Mouse (Mus musculus) right cerebral cortex, adult 2 months (tissue): ENCODE data around the gene Srcin1.

ENCODE experiments used
- DNase-seq, 2 experiments: peaks; one replicate each; pipeline ENCODE4 v3.0.0; 2021 to 2022; ENCODE audit warnings: low spot score in 2 of 2

Gene Srcin1

GRCm38 (mm10) chr11:97556569-97557408 lies 19.2 kb downstream of the Srcin1 start:
- peak; percentile 85 to 91 for DNase-seq

GRCm38 (mm10) chr11:97555144-97555543 lies 20.8 kb downstream of the Srcin1 start:
- DNase-seq, result no peak

- DNase-seq, result no peak
Observed at GRCm38 (mm10) chr11:97552151-97552550, 23.8 kb downstream of the Srcin1 start.

- DNase-seq, result no peak
Observed at GRCm38 (mm10) chr11:97548757-97549156, 27.2 kb downstream of the Srcin1 start.

GRCm38 (mm10) chr11:97547957-97548706 lies 27.9 kb downstream of the Srcin1 start:
- no peak for DNase-seq

GRCm38 (mm10) chr11:97546804-97547411 lies 29.1 kb downstream of the Srcin1 start:
- no peak for DNase-seq

GRCm38 (mm10) chr11:97545808-97546560 lies 30.0 kb downstream of the Srcin1 start:
- no peak for DNase-seq

- no peak for DNase-seq
Observed at GRCm38 (mm10) chr11:97543883-97544282, 32.1 kb downstream of the Srcin1 start.

- no peak for DNase-seq
Observed at GRCm38 (mm10) chr11:97543181-97543733, 32.7 kb downstream of the Srcin1 start.

GRCm38 (mm10) chr11:97542171-97543150 lies 33.5 kb downstream of the Srcin1 start:
- DNase-seq, result no peak

GRCm38 (mm10) chr11:97540604-97541003 lies 35.4 kb downstream of the Srcin1 start:
- peak in 1 of 2 experiments; percentile 63 for DNase-seq

GRCm38 (mm10) chr11:97540136-97540535 lies 35.9 kb downstream of the Srcin1 start:
- no peak for DNase-seq

- no peak for DNase-seq
Observed at GRCm38 (mm10) chr11:97539622-97540021, 36.4 kb downstream of the Srcin1 start.

GRCm38 (mm10) chr11:97537580-97538089 lies 38.4 kb downstream of the Srcin1 start:
- DNase-seq, result no peak

- DNase-seq, result no peak
Observed at GRCm38 (mm10) chr11:97536835-97537579, 39.0 kb downstream of the Srcin1 start.

- no peak for DNase-seq
Observed at GRCm38 (mm10) chr11:97536083-97536747, 39.8 kb downstream of the Srcin1 start.

GRCm38 (mm10) chr11:97535660-97536059 lies 40.3 kb downstream of the Srcin1 start:
- DNase-seq, result no peak

- DNase-seq, result no peak
Observed at GRCm38 (mm10) chr11:97535308-97535630, 40.7 kb downstream of the Srcin1 start.
